Mouse (Mus musculus): ENCODE results near the gene Nfe2.
"Not testable (repeated sequence)": the region's sequence is repeated elsewhere in the genome, so short reads cannot be mapped to it uniquely, and the experiment has no call there.

Gene Nfe2

GRCm38 (mm10) chr15:103248401-103249313 lies 9.5 kb downstream of the Nfe2 start:
- no peak for DNase-seq

- DNase-seq = no peak
Measured at GRCm38 (mm10) chr15:103247782-103248400, 10.3 kb downstream of the Nfe2 start.

- no peak for DNase-seq
Measured at GRCm38 (mm10) chr15:103247078-103247781, 11.0 kb downstream of the Nfe2 start.

- no peak for DNase-seq
Measured at GRCm38 (mm10) chr15:103245616-103246015, 12.6 kb downstream of the Nfe2 start.

- no peak for DNase-seq
Measured at GRCm38 (mm10) chr15:103242885-103243284, 15.3 kb downstream of the Nfe2 start.

- not testable (repeated sequence) for DNase-seq
Measured at GRCm38 (mm10) chr15:103241071-103242018, 16.9 kb downstream of the Nfe2 start.

- DNase-seq = peak; percentile 96 to 99
Measured at GRCm38 (mm10) chr15:103240160-103241028, 17.8 kb downstream of the Nfe2 start, which contains the start of gene Hnrnpa1. TSS of gene Hnrnpa1 (plus strand) at chr15:103240432.

GRCm38 (mm10) chr15:103239685-103240159 lies 18.5 kb downstream of the Nfe2 start, which contains the start of gene Cbx5:
TSS of gene Cbx5 (minus strand) at chr15:103239816.
- DNase-seq = peak; percentile 98 to 99

GRCm38 (mm10) chr15:103239130-103239684 lies 19.0 kb downstream of the Nfe2 start:
- peak; percentile 93 to 95 for DNase-seq

GRCm38 (mm10) chr15:103237295-103237694 lies 20.9 kb downstream of the Nfe2 start:
- DNase-seq = no peak

- no peak for DNase-seq
Measured at GRCm38 (mm10) chr15:103233119-103233518, 25.1 kb downstream of the Nfe2 start.

GRCm38 (mm10) chr15:103228904-103229303 lies 29.3 kb downstream of the Nfe2 start:
- no peak for DNase-seq

- no peak for DNase-seq
Measured at GRCm38 (mm10) chr15:103227572-103227971, 30.6 kb downstream of the Nfe2 start.

- DNase-seq = no peak
Measured at GRCm38 (mm10) chr15:103227022-103227421, 31.2 kb downstream of the Nfe2 start.

GRCm38 (mm10) chr15:103224161-103224560 lies 34.0 kb downstream of the Nfe2 start:
- no peak for DNase-seq

- DNase-seq = no peak
Measured at GRCm38 (mm10) chr15:103221386-103221785, 36.8 kb downstream of the Nfe2 start.

GRCm38 (mm10) chr15:103220785-103221184 lies 37.4 kb downstream of the Nfe2 start:
- DNase-seq = no peak

GRCm38 (mm10) chr15:103216052-103216451 lies 42.2 kb downstream of the Nfe2 start:
- no peak for DNase-seq

GRCm38 (mm10) chr15:103214971-103215907 lies 43.0 kb downstream of the Nfe2 start:
- DNase-seq = peak; percentile 82 to 87

Measured in kidney, adult 8-10 months (tissue).